Mouse (Mus musculus) MEL (cell line): ENCODE results near the gene Gm3187. TPM values are rescaled to one million over a fixed set of nuclear protein-coding genes. Genes with fewer than 3 reads are reported as not detected.
"Not testable (repeated sequence)": the region's sequence is repeated elsewhere in the genome, so short reads cannot be mapped to it uniquely, and the experiment has no call there.

Experiments
- DNase-seq: peaks from one replicate; pipeline ENCODE4 v3.0.0; 2011; ENCODE audit warnings: low read depth, low spot score
- H3K27ac ChIP-seq: 2 replicates; pipeline ENCODE4 v1.5.1; 2012; ENCODE audit warnings: low read depth, mild to moderate bottlenecking, control low read depth, low read length, moderate library complexity; ENCODE audit not compliant: control insufficient read depth
- H3K27me3 ChIP-seq, 2 experiments: fragments of 150-350 bp in 1 of 2; sonication (generic) in 1 of 2; 2 replicates each; pipeline ENCODE4 v1.6.1; 2012; ENCODE audit warnings: low read length in 2 of 2, mild to moderate bottlenecking in 2 of 2, improper control_type of control experiment in 1 of 2, moderate library complexity in 1 of 2; ENCODE audit not compliant: insufficient read depth in 2 of 2, control insufficient read depth in 1 of 2
- H3K36me3 ChIP-seq, 2 experiments: 2 replicates each; pipeline ENCODE4 v1.6.1; 2012 to 2014; ENCODE audit warnings: low read length in 2 of 2, improper control_type of control experiment in 1 of 2, inconsistent platforms in 1 of 2, mild to moderate bottlenecking in 1 of 2; ENCODE audit not compliant: insufficient read depth in 2 of 2, control insufficient read depth in 1 of 2
- H3K4me1 ChIP-seq, 2 experiments: fragments of 150-350 bp in 1 of 2; sonication (generic) in 1 of 2; 2 replicates each; pipeline ENCODE4 v1.6.1; 2012; ENCODE audit warnings: low read length in 2 of 2, improper control_type of control experiment in 1 of 2, mild to moderate bottlenecking in 1 of 2; ENCODE audit not compliant: insufficient read depth in 2 of 2, control insufficient read depth in 1 of 2
- H3K4me3 ChIP-seq, 2 experiments: fragments of 150-350 bp in 1 of 2; sonication (generic) in 1 of 2; 2 replicates each; pipeline ENCODE4 v1.5.1; 2012; ENCODE audit warnings: low read depth in 2 of 2, low read length in 2 of 2, mild to moderate bottlenecking in 2 of 2, moderate library complexity in 2 of 2, control low read depth in 1 of 2, improper control_type of control experiment in 1 of 2; ENCODE audit not compliant: control insufficient read depth in 1 of 2, insufficient read depth in 1 of 2
- H3K79me2 ChIP-seq: 2 replicates; pipeline ENCODE4 v1.6.1; 2012; ENCODE audit warnings: mild to moderate bottlenecking, low read length, moderate library complexity; ENCODE audit not compliant: control insufficient read depth, poor library complexity, insufficient read depth
- H3K9ac ChIP-seq: 2 replicates; pipeline ENCODE4 v1.6.1; 2012; ENCODE audit warnings: low read depth, mild to moderate bottlenecking, control low read depth, low read length, moderate library complexity; ENCODE audit not compliant: control insufficient read depth, poor library complexity, severe bottlenecking
- H3K9me3 ChIP-seq: fragments of 150-350 bp; sonication (generic); replicated peaks from 2 replicates; pipeline ENCODE4 v1.6.1; 2012; ENCODE audit warnings: mild to moderate bottlenecking, low read length, improper control_type of control experiment, moderate library complexity; ENCODE audit not compliant: insufficient read depth
- polyA plus RNA-seq, 2 experiments: library from polyadenylated mRNA; stranded (reverse) in 1 of 2; unstranded in 1 of 2; fragments of >175 nt in 1 of 2; fragments of >200 nt in 1 of 2; gene quantifications; 2 replicates each; pipeline versions ENCODE4 v1.2.1 to v1.2.4; 2012; ENCODE audit warnings: low replicate concordance in 2 of 2, low read depth in 1 of 2; ENCODE audit not compliant: insufficient read length in 2 of 2, insufficient read depth in 1 of 2, missing spikeins in 1 of 2
- total RNA-seq: library from RNA; depleted of rRNA; stranded (reverse); fragments of 300-350 nt; gene quantifications from 2 replicates; pipeline ENCODE4 v1.2.3, GENCODE M21; 2012; rRNA removed

The Gm3187 gene
- total RNA-seq (not detected in 2 replicates), polyA plus RNA-seq (not detected)

DNA sequence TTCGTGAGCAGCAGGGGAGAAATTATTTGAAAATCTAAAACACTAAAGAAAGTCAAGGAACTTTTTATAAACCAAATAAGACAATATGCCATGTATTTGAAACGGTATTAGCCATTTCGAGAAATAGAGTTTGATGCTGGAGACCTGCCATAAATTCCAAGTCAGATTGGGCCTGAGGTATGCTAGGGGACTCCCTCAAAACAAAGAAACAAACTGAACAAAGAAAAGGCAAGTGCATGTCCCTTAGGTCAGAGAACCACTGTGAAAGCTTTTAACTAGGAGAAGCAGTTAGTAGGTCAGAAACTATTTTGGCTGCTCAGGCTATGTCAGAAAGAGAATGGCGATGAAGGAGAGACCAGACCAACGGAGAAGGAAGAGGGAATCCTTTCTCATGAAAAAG lies at the start of gene Gm3187:
Gene Gm3187, plus strand, starts transcription at position 301 of the 400 bp plus-strand sequence.
- not testable (repeated sequence) for H3K36me3 ChIP-seq, H3K9ac ChIP-seq, H3K27me3 ChIP-seq, H3K4me3 ChIP-seq, H3K27ac ChIP-seq, H3K4me1 ChIP-seq, H3K79me2 ChIP-seq, H3K9me3 ChIP-seq, DNase-seq

DNA sequence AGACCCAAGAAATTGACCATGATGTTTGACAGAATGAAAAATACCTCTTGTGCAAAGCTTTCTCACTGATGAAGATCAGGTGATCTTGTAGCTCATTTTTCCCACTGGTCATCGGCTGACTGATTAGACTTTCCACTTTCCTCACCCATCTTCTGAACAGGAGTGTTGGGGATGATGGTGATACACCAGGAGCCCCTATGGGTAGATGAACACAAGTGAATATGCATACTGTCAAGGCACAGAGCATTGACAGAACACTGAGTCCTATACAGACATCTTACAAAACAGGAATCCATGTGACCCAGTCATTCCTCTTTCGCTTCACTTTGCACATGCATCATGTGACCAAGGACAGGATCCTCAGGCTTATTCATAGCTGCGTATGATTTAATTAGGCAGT lies 28.6 kb upstream of the Gm3187 start, which contains the start of gene Gm3194:
Gene Gm3194, minus strand, starts transcription at position 101 of the 400 bp plus-strand sequence.
- not testable (repeated sequence) for H3K79me2 ChIP-seq, H3K4me3 ChIP-seq, H3K27me3 ChIP-seq, H3K4me1 ChIP-seq, H3K27ac ChIP-seq, H3K9me3 ChIP-seq, H3K36me3 ChIP-seq, H3K9ac ChIP-seq, DNase-seq

DNA sequence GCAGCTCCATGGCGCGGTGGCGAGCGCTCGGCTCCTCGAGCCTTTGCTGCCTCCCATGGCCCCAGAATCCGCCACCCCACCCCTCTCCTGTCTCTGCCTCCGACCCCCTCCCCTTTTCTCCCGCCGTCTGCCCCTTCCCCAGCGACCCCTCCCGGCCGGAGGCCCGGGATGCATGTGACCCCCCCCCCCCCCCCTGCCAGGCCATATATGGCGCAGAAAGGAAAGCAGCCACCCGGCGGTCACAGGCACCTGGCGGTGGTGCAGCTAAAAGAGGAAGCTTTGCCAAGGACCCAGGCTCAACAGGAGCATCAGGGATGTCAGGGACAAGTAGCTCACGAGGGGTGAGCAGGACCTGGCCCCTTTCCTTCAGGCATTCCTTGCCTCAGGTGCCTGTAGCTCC lies 23.5 kb upstream of the Gm3187 start:
- H3K27ac ChIP-seq, H3K4me1 ChIP-seq, H3K36me3 ChIP-seq, DNase-seq, H3K79me2 ChIP-seq, H3K9me3 ChIP-seq, H3K9ac ChIP-seq, H3K4me3 ChIP-seq, H3K27me3 ChIP-seq: not testable (repeated sequence)

DNA sequence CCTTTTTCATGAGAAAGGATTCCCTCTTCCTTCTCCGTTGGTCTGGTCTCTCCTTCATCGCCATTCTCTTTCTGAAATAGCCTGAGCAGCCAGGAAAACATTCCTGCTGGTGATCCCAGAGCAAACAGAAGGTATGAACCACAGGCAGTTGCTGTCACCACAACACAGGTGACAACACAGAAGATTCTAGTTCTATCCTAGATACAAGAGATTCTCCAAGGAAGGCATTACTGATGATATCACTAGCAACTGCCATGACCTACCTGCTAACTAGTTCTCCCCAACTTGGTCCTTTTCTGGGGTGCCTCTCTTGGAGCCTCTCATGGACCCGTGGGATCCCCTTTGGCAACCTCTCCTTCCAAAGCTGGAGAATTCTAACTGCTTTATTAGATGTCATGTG lies 6.3 kb upstream of the Gm3187 start, which contains the start of gene Gm8246:
Gene Gm8246, minus strand, starts transcription at position 101 of the 400 bp plus-strand sequence.
- H3K79me2 ChIP-seq, H3K9me3 ChIP-seq, H3K27me3 ChIP-seq, H3K27ac ChIP-seq, DNase-seq, H3K4me3 ChIP-seq, H3K36me3 ChIP-seq, H3K9ac ChIP-seq, H3K4me1 ChIP-seq: not testable (repeated sequence)

DNA sequence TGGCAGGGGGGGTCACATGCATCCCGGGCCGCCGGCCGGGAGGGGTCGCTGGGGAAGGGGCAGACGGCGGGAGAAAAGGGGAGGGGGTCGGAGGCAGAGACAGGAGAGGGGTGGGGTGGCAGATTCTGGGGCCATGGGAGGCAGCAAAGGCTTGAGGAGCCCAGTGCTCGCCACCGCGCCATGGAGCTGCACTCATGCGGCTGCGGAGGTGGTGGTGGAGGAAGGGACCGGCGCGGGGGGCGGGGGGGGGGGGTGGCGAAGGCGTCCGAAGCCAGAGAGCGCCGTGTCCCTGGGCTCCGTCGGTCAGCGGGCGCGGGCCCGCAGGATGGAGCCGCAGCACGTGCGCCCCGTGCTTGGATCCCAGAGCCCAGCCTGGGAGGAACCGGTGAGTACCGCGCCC lies 17.4 kb downstream of the Gm3187 start, which contains the start of gene Gm3488:
Gene Gm3488, plus strand, starts transcription at position 301 of the 400 bp plus-strand sequence.
- H3K9me3 ChIP-seq, H3K79me2 ChIP-seq, H3K4me1 ChIP-seq, H3K27ac ChIP-seq, H3K9ac ChIP-seq, H3K36me3 ChIP-seq, DNase-seq, H3K4me3 ChIP-seq, H3K27me3 ChIP-seq: not testable (repeated sequence)

DNA sequence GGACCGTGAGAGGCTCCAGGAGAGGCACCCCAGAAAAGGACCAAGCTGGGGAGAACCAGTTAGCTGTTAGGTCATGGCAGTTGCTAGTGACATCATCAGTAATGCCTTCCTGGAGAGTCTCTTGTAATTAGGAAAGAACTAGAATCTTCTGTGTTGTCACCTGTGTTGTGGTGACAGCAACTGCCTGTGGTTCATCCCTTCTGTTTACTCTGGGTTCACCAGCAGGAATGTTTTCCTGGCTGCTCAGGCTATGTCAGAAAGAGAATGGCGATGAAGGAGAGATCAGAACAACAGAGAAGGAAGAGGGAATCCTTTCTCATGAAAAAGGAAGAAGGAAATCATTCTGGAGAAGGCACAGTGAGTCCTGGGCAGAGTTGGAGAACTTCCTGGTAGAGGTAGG lies 54.2 kb downstream of the Gm3187 start, which contains the start of gene Gm3532:
Gene Gm3532, plus strand, starts transcription at position 301 of the 400 bp plus-strand sequence.
- H3K27ac ChIP-seq, H3K4me3 ChIP-seq, H3K79me2 ChIP-seq, H3K36me3 ChIP-seq, H3K9ac ChIP-seq, DNase-seq, H3K27me3 ChIP-seq, H3K9me3 ChIP-seq, H3K4me1 ChIP-seq: not testable (repeated sequence)
